ENCODE assay signal across 10 mouse cellular contexts in the genomic region with DNA sequence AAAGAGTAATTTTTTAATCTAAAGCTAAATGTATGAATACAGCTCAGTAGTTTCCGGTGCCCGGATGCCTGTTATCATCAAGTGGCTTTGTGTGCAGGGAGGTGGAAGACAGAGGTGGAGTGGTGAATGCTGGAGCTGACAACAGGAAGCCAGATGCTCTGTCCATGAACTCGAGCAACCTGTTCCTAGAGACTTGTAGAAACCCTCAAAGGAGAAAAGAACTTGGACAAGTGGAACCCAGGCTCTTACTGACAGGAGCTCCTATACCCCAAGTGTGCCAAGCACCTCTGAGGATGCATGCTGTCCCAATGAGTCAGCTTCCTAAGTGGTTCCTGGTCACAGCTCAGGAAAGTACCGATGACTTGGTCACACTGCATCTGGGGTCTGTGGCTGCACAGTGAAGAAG. TPM values are rescaled to one million over a fixed set of nuclear protein-coding genes. Genes with fewer than 3 reads are reported as not detected.
DNase-seq lines count a peak whose midpoint lies in the region; ATAC-seq and TF ChIP-seq lines count a peak whose summit lies in the region.
"Had no signal": no experiment of that assay in that cellular context is flagged by ENCODE, and none has a peak within 500 bp of the region (broad histone marks: within the 10 kb centered on the region; RNA-seq: fewer than 3 reads in every experiment).

No protein-coding gene starts in this region.

- no peaks in the 10 kb centered on the region for H3K4me1 ChIP-seq in forebrain, embryonic 11.5 days (replicated peaks; ENCODE audit: control insufficient read depth, insufficient read depth, low read length)
- H3K4me1 ChIP-seq in forebrain, postnatal 0 days (ENCODE audit: insufficient read depth): no peaks in the 10 kb centered on the region
- 0 out of 2 replicates have a peak, but pooled peaks cover 4% of the 10 kb centered on the region for H3K4me1 ChIP-seq in intestine, postnatal 0 days (replicated peaks; ENCODE audit: control insufficient read depth, insufficient read depth, low read length)
- no peaks in the 10 kb centered on the region for H3K4me1 ChIP-seq in forebrain, embryonic 14.5 days (ENCODE audit: control insufficient read depth, insufficient read depth, low read length)

- no peak overlapping the region for H3K9ac ChIP-seq in forebrain, embryonic 11.5 days (ENCODE audit: low read length)
- H3K9ac ChIP-seq in forebrain, postnatal 0 days: no peak overlapping the region
- H3K9ac ChIP-seq in intestine, postnatal 0 days (ENCODE audit: low read depth, low read length): no peak overlapping the region
- no peak overlapping the region for H3K9ac ChIP-seq in forebrain, embryonic 14.5 days (ENCODE audit: low read length)

- peak; percentile 42 for DNase-seq in forebrain, embryonic 11.5 days (ENCODE audit: low spot score)
- DNase-seq in forebrain, postnatal 0 days: no peak
- peak; percentile 54 to 65 for DNase-seq in lung, adult 18-20 months
- DNase-seq in lung, postnatal 14 days: no peak
- peak; percentile 30 for DNase-seq in naive thymus-derived CD4-positive, alpha-beta T cell, adult 2 months (ENCODE audit: low read depth)
- no peak for DNase-seq in urinary bladder, postnatal 25 days (ENCODE audit: low spot score)
- DNase-seq in forebrain, embryonic 14.5 days (ENCODE audit: low spot score): no peak
- DNase-seq: left cerebral cortex, postnatal 4 days had no signal

- no peak for TF ChIP-seq CTCF in forebrain, postnatal 0 days (IDR thresholded peaks at IDR 0.05; ENCODE audit: low read depth)
- TF ChIP-seq CTCF in intestine, postnatal 0 days (IDR thresholded peaks at IDR 0.05; ENCODE audit: low read depth): no peak

- H3K27me3 ChIP-seq in forebrain, embryonic 11.5 days (ENCODE audit: control insufficient read depth, insufficient read depth, low read length): no peaks in the 10 kb centered on the region
- no peaks in the 10 kb centered on the region for H3K27me3 ChIP-seq in forebrain, postnatal 0 days (ENCODE audit: insufficient read depth, low read length)
- no peaks in the 10 kb centered on the region for H3K27me3 ChIP-seq in intestine, postnatal 0 days (replicated peaks; ENCODE audit: control insufficient read depth, insufficient read depth, low read length)
- H3K27me3 ChIP-seq in forebrain, embryonic 14.5 days (replicated peaks; ENCODE audit: control insufficient read depth, insufficient read depth, low read length): no peaks in the 10 kb centered on the region

- H3K4me3 ChIP-seq in forebrain, embryonic 11.5 days (ENCODE audit: low read depth, low read length): no peak overlapping the region
- H3K4me3 ChIP-seq in forebrain, postnatal 0 days (ENCODE audit: low read depth, low read length): no peak overlapping the region
- no peak overlapping the region for H3K4me3 ChIP-seq in intestine, postnatal 0 days (ENCODE audit: low read depth, low read length)
- H3K4me3 ChIP-seq in forebrain, embryonic 14.5 days (ENCODE audit: low read depth, low read length): no peak overlapping the region

- H3K36me3 ChIP-seq in forebrain, embryonic 11.5 days (ENCODE audit: control insufficient read depth, insufficient read depth, low read length): no peaks in the 10 kb centered on the region
- H3K36me3 ChIP-seq in forebrain, postnatal 0 days (ENCODE audit: insufficient read depth): no peaks in the 10 kb centered on the region
- no peaks in the 10 kb centered on the region for H3K36me3 ChIP-seq in intestine, postnatal 0 days (ENCODE audit: control insufficient read depth, insufficient read depth)
- H3K36me3 ChIP-seq in forebrain, embryonic 14.5 days (ENCODE audit: control insufficient read depth, insufficient read depth, low read length): no peaks in the 10 kb centered on the region

- H3K27ac ChIP-seq in forebrain, embryonic 11.5 days (ENCODE audit: low read depth, low read length): no peak overlapping the region
- H3K27ac ChIP-seq in forebrain, postnatal 0 days (ENCODE audit: low read depth, low read length): no peak overlapping the region
- H3K27ac ChIP-seq in intestine, postnatal 0 days (ENCODE audit: low read depth, low read length): peak overlapping the region; percentile 84; the same call in 1 of the 2 replicates
- no peak overlapping the region for H3K27ac ChIP-seq in forebrain, embryonic 14.5 days (ENCODE audit: low read depth, low read length)

- H3K4me2 ChIP-seq in forebrain, embryonic 11.5 days (ENCODE audit: low read depth, low read length, severe bottlenecking): no peak overlapping the region
- no peak overlapping the region for H3K4me2 ChIP-seq in forebrain, postnatal 0 days (ENCODE audit: low read depth)
- no peak overlapping the region for H3K4me2 ChIP-seq in intestine, postnatal 0 days (replicated peaks; ENCODE audit: low read depth)
- H3K4me2 ChIP-seq in forebrain, embryonic 14.5 days (ENCODE audit: low read length): no peak overlapping the region

- no peaks in the 10 kb centered on the region for H3K9me3 ChIP-seq in forebrain, embryonic 11.5 days (ENCODE audit: control insufficient read depth, low read length)
- H3K9me3 ChIP-seq in forebrain, postnatal 0 days (ENCODE audit: low read length): no peaks in the 10 kb centered on the region
- no peaks in the 10 kb centered on the region for H3K9me3 ChIP-seq in intestine, postnatal 0 days (ENCODE audit: control insufficient read depth)
- no peaks in the 10 kb centered on the region for H3K9me3 ChIP-seq in forebrain, embryonic 14.5 days (replicated peaks; ENCODE audit: control insufficient read depth, low read length)

- 91% methylated on average over 4 of the region's 4 CpGs for WGBS in forebrain, embryonic 11.5 days
- WGBS in forebrain, postnatal 0 days: 85% methylated on average over 4 of the region's 4 CpGs
- 83% methylated on average over 4 of the region's 4 CpGs for WGBS in intestine, postnatal 0 days
- WGBS in forebrain, embryonic 14.5 days: 86% methylated on average over 4 of the region's 4 CpGs

- ATAC-seq in forebrain, embryonic 11.5 days (replicated peaks; ENCODE audit: low FRiP score): no peak
- ATAC-seq in forebrain, postnatal 0 days: no peak
- ATAC-seq in intestine, postnatal 0 days: no peak
- no peak for ATAC-seq in forebrain, embryonic 14.5 days
- ATAC-seq: midbrain, embryonic 16.5 days had no signal

RNA-seq across cellular contexts. Expression of gene Mrvi1, which starts 41.1 kb away (rescaled TPM):
- 1.6 and 1.7 TPM in 2 replicates for polyA plus RNA-seq in forebrain, embryonic 11.5 days (2014; fragmentation: Nextera tagmentation; extraction: Ambion mirVana)
- 2.7 and 2.8 TPM in 2 replicates for total RNA-seq in forebrain, postnatal 0 days (2014; rRNA removed)
- polyA plus RNA-seq in forebrain, postnatal 0 days (2015; fragmentation: Nextera tagmentation; extraction: Ambion mirVana): 0.25 and 0.44 TPM in 2 replicates
- 6.7 and 9.6 TPM in 2 replicates for polyA plus RNA-seq in intestine, postnatal 0 days (2015; fragmentation: Nextera tagmentation; extraction: Ambion mirVana)
- polyA plus RNA-seq in forebrain, embryonic 14.5 days (2014; fragmentation: Nextera tagmentation; extraction: Ambion mirVana): 0.58 and 1.3 TPM in 2 replicates

Comparison
In these comparisons a context has a peak if more than half of its experiments do, and no peak if none do; other contexts are left out.
1. DNase-seq: peak in forebrain, embryonic 11.5 days (single experiment), lung, adult 18-20 months (2 of 2) and naive thymus-derived CD4-positive, alpha-beta T cell, adult 2 months (single experiment); none in forebrain, postnatal 0 days (single experiment), lung, postnatal 14 days (single experiment), urinary bladder, postnatal 25 days (single experiment) and forebrain, embryonic 14.5 days (single experiment).